ENCODE assay signal across 19 mouse cellular contexts in genomic region chr16:76350922-76351321, GRCm38 (mm10). TPM values are rescaled to one million over a fixed set of nuclear protein-coding genes. Genes with fewer than 3 reads are reported as not detected.
DNase-seq lines count a peak whose midpoint lies in the region; ATAC-seq and TF ChIP-seq lines count a peak whose summit lies in the region.
"Had no signal": no experiment of that assay in that cellular context is flagged by ENCODE, and none has a peak within 500 bp of the region (broad histone marks: within the 10 kb centered on the region; RNA-seq: fewer than 3 reads in every experiment).

No protein-coding gene starts in this region.

- peak; percentile 73 for DNase-seq in heart, adult 11 months
- peak; percentile 33 for DNase-seq in A20 (ENCODE audit: low read depth, low spot score)
- DNase-seq in T-cell, adult 2 months (ENCODE audit: low spot score) = peak; percentile 56
- peak; percentile 11 for DNase-seq in splenic B cell, adult 2 months (ENCODE audit: low read depth, low spot score)
- DNase-seq in left cerebral cortex, postnatal 4 days = no peak
- no peak for DNase-seq in lung, postnatal 0 days (ENCODE audit: low spot score)
- DNase-seq: adrenal gland, postnatal 10 days; cerebellum, adult 18-20 months; cerebellum, adult 9-11 months; cerebellum, postnatal 36 days; gastrocnemius, adult 2 months; heart, adult 2 months had no signal

- no peak for ATAC-seq in heart, embryonic 12.5 days (ENCODE audit: insufficient number of reproducible peaks, low FRiP score)
- no peak for ATAC-seq in lung, postnatal 0 days
- ATAC-seq: forebrain, embryonic 16.5 days had no signal

- peaks cover 33% of the 10 kb centered on the region for H3K36me3 ChIP-seq in heart, embryonic 12.5 days
- H3K36me3 ChIP-seq in splenic B cell, adult 2 months (ENCODE audit: control insufficient read depth, insufficient read depth, low read length, poor library complexity, severe bottlenecking) = no peaks in the 10 kb centered on the region; the same call in 1 of the 2 replicates
- peaks cover 6% of the 10 kb centered on the region; the same call in 1 of the 2 replicates for H3K36me3 ChIP-seq in lung, postnatal 0 days (ENCODE audit: insufficient read depth, low read length)
- H3K36me3 ChIP-seq: hindbrain, embryonic 15.5 days had no signal

- no peak for TF ChIP-seq EP300 in lung, postnatal 0 days (IDR thresholded peaks at IDR 0.05)

- intact Hi-C loops in left cerebral cortex, postnatal 4 days (cut with DNase I) = loop anchor here (10.0 kb wide), 1 partner anchor 146 kb away; no protein-coding TSS in a partner anchor

- H3K27ac ChIP-seq in heart, embryonic 12.5 days (ENCODE audit: poor library complexity, severe bottlenecking) = no peak overlapping the region
- no peak overlapping the region for H3K27ac ChIP-seq in lung, postnatal 0 days (ENCODE audit: low read length)
- H3K27ac ChIP-seq: embryonic facial prominence, embryonic 13.5 days; forebrain, embryonic 12.5 days; gastrocnemius, adult 2 months; heart, adult 2 months; hindbrain, embryonic 15.5 days had no signal

- no peak overlapping the region for H3K9ac ChIP-seq in heart, embryonic 12.5 days
- H3K9ac ChIP-seq in lung, postnatal 0 days (replicated peaks; ENCODE audit: low read depth) = no peak overlapping the region
- H3K9ac ChIP-seq: embryonic facial prominence, embryonic 13.5 days; forebrain, embryonic 12.5 days; hindbrain, embryonic 15.5 days had no signal

- H3K27me3 ChIP-seq in heart, embryonic 12.5 days (replicated peaks) = no peaks in the 10 kb centered on the region
- no peaks in the 10 kb centered on the region for H3K27me3 ChIP-seq in splenic B cell, adult 2 months (ENCODE audit: control insufficient read depth, insufficient read depth, low read length, poor library complexity, severe bottlenecking)
- H3K27me3 ChIP-seq in lung, postnatal 0 days (replicated peaks; ENCODE audit: insufficient read depth, low read length) = no peaks in the 10 kb centered on the region
- H3K27me3 ChIP-seq: embryonic facial prominence, embryonic 13.5 days; forebrain, embryonic 12.5 days; hindbrain, embryonic 15.5 days had no signal

- WGBS in heart, embryonic 12.5 days = 88% methylated on average over 8 of the region's 8 CpGs
- WGBS in lung, postnatal 0 days = 79% methylated on average over 8 of the region's 8 CpGs

- no peak for TF ChIP-seq CTCF in lung, postnatal 0 days (IDR thresholded peaks at IDR 0.05)

- H3K9me3 ChIP-seq in heart, embryonic 12.5 days (replicated peaks) = no peaks in the 10 kb centered on the region
- no peaks in the 10 kb centered on the region for H3K9me3 ChIP-seq in lung, postnatal 0 days (ENCODE audit: low read length)
- H3K9me3 ChIP-seq: embryonic facial prominence, embryonic 13.5 days; forebrain, embryonic 12.5 days; G1E; hindbrain, embryonic 15.5 days had no signal

- peaks cover 11% of the 10 kb centered on the region for H3K4me1 ChIP-seq in heart, embryonic 12.5 days (replicated peaks)
- no peaks in the 10 kb centered on the region for H3K4me1 ChIP-seq in lung, postnatal 0 days (ENCODE audit: insufficient read depth, low read depth, low read length)
- H3K4me1 ChIP-seq: embryonic facial prominence, embryonic 13.5 days; hindbrain, embryonic 15.5 days had no signal

- no peak overlapping the region for H3K4me2 ChIP-seq in heart, embryonic 12.5 days
- no peak overlapping the region for H3K4me2 ChIP-seq in lung, postnatal 0 days (replicated peaks; ENCODE audit: low read depth, low read length)
- H3K4me2 ChIP-seq: embryonic facial prominence, embryonic 13.5 days; forebrain, embryonic 12.5 days; heart, embryonic 11.5 days; hindbrain, embryonic 15.5 days had no signal

- no peak overlapping the region for H3K4me3 ChIP-seq in heart, embryonic 12.5 days
- no peak overlapping the region for H3K4me3 ChIP-seq in lung, postnatal 0 days (ENCODE audit: low read depth, low read length)
- H3K4me3 ChIP-seq: embryonic facial prominence, embryonic 13.5 days; forebrain, embryonic 12.5 days; gastrocnemius, adult 2 months; heart, adult 2 months; hindbrain, embryonic 15.5 days had no signal

RNA-seq across cellular contexts. Expression of gene Nrip1, which starts 22.7 kb away (rescaled TPM):
- 28.5 and 29.6 TPM in 2 replicates for polyA plus RNA-seq in heart, embryonic 12.5 days (2016; fragmentation: Nextera tagmentation; extraction: Ambion mirVana)
- total RNA-seq in left cerebral cortex, postnatal 4 days (2021) = 10 to 100 TPM; 94.0 to 98.7 TPM
- polyA plus RNA-seq in lung, postnatal 0 days (2015; fragmentation: Nextera tagmentation; extraction: Ambion mirVana) = 25.3 and 29.6 TPM in 2 replicates

Comparison
In these comparisons a context has a peak if more than half of its experiments do, and no peak if none do; other contexts are left out.
1. DNase-seq: peak in heart, adult 11 months (single experiment), A20 (single experiment), T-cell, adult 2 months (single experiment) and splenic B cell, adult 2 months (single experiment); none in left cerebral cortex, postnatal 4 days (single experiment) and lung, postnatal 0 days (single experiment).